Mouse (Mus musculus): ENCODE measurements at regions not wholly inside any gene's neighbourhood (a gene's known extent, or its start where the extent isn't known, plus 50 kb on each side); places are given as distances from the start of the nearest gene placed in this dataset.
A peak's percentile ranks its signal among the peaks of the same experiment; 100 is the strongest.

GRCm38 (mm10) chr9:35342436-35342835, 74.8 kb downstream of the Rpusd4 start:
- Histone ChIP-seq H3K9ac (ENCODE audit: insufficient read depth, low read depth, low read length, poor library complexity, severe bottlenecking) (no peak overlapping the region), H3K27ac (ENCODE audit: insufficient read depth, low read depth, low read length, poor library complexity, severe bottlenecking) (no peak overlapping the region), H3K36me3 (ENCODE audit: control insufficient read depth, insufficient read depth, low read length, poor library complexity, severe bottlenecking) (no peaks in the 10 kb centered on the region), H3K4me3 (ENCODE audit: insufficient read depth in 1 of 2, low read depth in 1 of 2, low read length in 2 of 2, poor library complexity in 1 of 2, severe bottlenecking in 1 of 2) (no peak overlapping the region), H3K9me3 (ENCODE audit: control insufficient read depth, insufficient read depth, low read depth, low read length) (no peaks in the 10 kb centered on the region), H3K4me1 (ENCODE audit: control insufficient read depth in 2 of 2, insufficient read depth in 2 of 2, low read length in 2 of 2, poor library complexity in 1 of 2) (peaks cover 0 to 4% of the 10 kb centered on the region in 2 experiments; a peak in 1 of 4 replicates)
- in situ Hi-C loops (cut with MboI; ENCODE audit: low sequenced_read_pairs in 2 of 2, unreplicated experiment in 2 of 2), result no loop called here
- TF ChIP-seq MAFK (IDR thresholded peaks at IDR 0.05; ENCODE audit: insufficient read depth, low read depth, low read length) (no peak), HCFC1 (IDR thresholded peaks at IDR 0.05; ENCODE audit: borderline replicate concordance, insufficient read depth, low read length) (no peak), ZC3H11A (IDR thresholded peaks at IDR 0.05; ENCODE audit: borderline replicate concordance, low read depth, low read length) (no peak), ZNF384 (IDR thresholded peaks at IDR 0.05; ENCODE audit: low read depth, low read length) (no peak), CHD2 (IDR thresholded peaks at IDR 0.05; ENCODE audit: low read depth, low read length) (no peak)
- DNase-seq (ENCODE audit: low read depth, low spot score), result peak; percentile 25

DNA sequence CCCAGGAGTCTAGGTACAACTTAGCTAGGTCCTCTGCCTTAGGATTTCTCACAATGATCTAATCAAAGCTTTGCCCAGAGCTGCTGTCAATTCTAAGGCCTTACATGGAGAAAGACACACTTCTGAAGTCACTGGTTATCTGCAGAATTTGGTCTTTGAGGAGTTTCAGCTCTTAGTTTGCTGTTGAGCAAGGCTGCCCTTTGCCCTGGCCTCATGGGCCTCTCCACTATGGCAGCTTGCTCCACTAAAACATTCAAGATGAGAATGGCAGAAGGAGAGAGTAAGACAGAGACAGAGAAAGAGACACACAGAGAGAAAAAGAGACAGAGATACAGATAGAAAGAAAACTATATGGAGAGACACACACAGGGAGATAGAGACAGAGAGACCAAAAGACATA, 75.7 kb downstream of the Rpusd4 start:
- no peak for DNase-seq (ENCODE audit: low read depth, low spot score)
- no peaks in the 10 kb centered on the region for H3K36me3 ChIP-seq (ENCODE audit: control insufficient read depth, insufficient read depth, low read length, poor library complexity, severe bottlenecking)
- no peak for TF ChIP-seq CHD2 (IDR thresholded peaks at IDR 0.05; ENCODE audit: low read depth, low read length)
- no peak for TF ChIP-seq MAFK (IDR thresholded peaks at IDR 0.05; ENCODE audit: insufficient read depth, low read depth, low read length)
- no peak for TF ChIP-seq ZC3H11A (IDR thresholded peaks at IDR 0.05; ENCODE audit: borderline replicate concordance, low read depth, low read length)
- TF ChIP-seq ZNF384 (IDR thresholded peaks at IDR 0.05; ENCODE audit: low read depth, low read length), result no peak
- no peak for TF ChIP-seq HCFC1 (IDR thresholded peaks at IDR 0.05; ENCODE audit: borderline replicate concordance, insufficient read depth, low read length)
- H3K9ac ChIP-seq (ENCODE audit: insufficient read depth, low read depth, low read length, poor library complexity, severe bottlenecking), result no peak overlapping the region
- H3K4me1 ChIP-seq (ENCODE audit: control insufficient read depth in 2 of 2, insufficient read depth in 2 of 2, low read length in 2 of 2, poor library complexity in 1 of 2), result peaks cover 0 to 4% of the 10 kb centered on the region in 2 experiments; a peak in 1 of 4 replicates
- in situ Hi-C loops (cut with MboI; ENCODE audit: low sequenced_read_pairs in 2 of 2, unreplicated experiment in 2 of 2), result no loop called here
- H3K27ac ChIP-seq (ENCODE audit: insufficient read depth, low read depth, low read length, poor library complexity, severe bottlenecking), result no peak overlapping the region
- no peak overlapping the region for H3K4me3 ChIP-seq (ENCODE audit: insufficient read depth in 1 of 2, low read depth in 1 of 2, low read length in 2 of 2, poor library complexity in 1 of 2, severe bottlenecking in 1 of 2)
- H3K9me3 ChIP-seq (ENCODE audit: control insufficient read depth, insufficient read depth, low read depth, low read length), result no peaks in the 10 kb centered on the region

- in situ Hi-C loops (cut with MboI; ENCODE audit: low sequenced_read_pairs in 2 of 2, unreplicated experiment in 2 of 2), result no loop called here
- Histone ChIP-seq H3K4me1 (ENCODE audit: control insufficient read depth in 2 of 2, insufficient read depth in 2 of 2, low read length in 2 of 2, poor library complexity in 1 of 2) (peaks cover 0 to 4% of the 10 kb centered on the region in 2 experiments; a peak in 1 of 4 replicates), H3K27ac (ENCODE audit: insufficient read depth, low read depth, low read length, poor library complexity, severe bottlenecking) (no peak overlapping the region), H3K4me3 (ENCODE audit: insufficient read depth in 1 of 2, low read depth in 1 of 2, low read length in 2 of 2, poor library complexity in 1 of 2, severe bottlenecking in 1 of 2) (no peak overlapping the region), H3K9ac (ENCODE audit: insufficient read depth, low read depth, low read length, poor library complexity, severe bottlenecking) (no peak overlapping the region), H3K9me3 (ENCODE audit: control insufficient read depth, insufficient read depth, low read depth, low read length) (no peaks in the 10 kb centered on the region), H3K36me3 (ENCODE audit: control insufficient read depth, insufficient read depth, low read length, poor library complexity, severe bottlenecking) (no peaks in the 10 kb centered on the region)
- no peak for TF ChIP-seq ZC3H11A (IDR thresholded peaks at IDR 0.05; ENCODE audit: borderline replicate concordance, low read depth, low read length)
- TF ChIP-seq CHD2 (IDR thresholded peaks at IDR 0.05; ENCODE audit: low read depth, low read length), result no peak
- no peak for TF ChIP-seq HCFC1 (IDR thresholded peaks at IDR 0.05; ENCODE audit: borderline replicate concordance, insufficient read depth, low read length)
- TF ChIP-seq ZNF384 (IDR thresholded peaks at IDR 0.05; ENCODE audit: low read depth, low read length), result no peak
- TF ChIP-seq MAFK (IDR thresholded peaks at IDR 0.05; ENCODE audit: insufficient read depth, low read depth, low read length), result no peak
- DNase-seq (ENCODE audit: low read depth, low spot score), result no peak
Observed at GRCm38 (mm10) chr9:35344374-35344773, 76.6 kb upstream of the Cdon start.

DNA sequence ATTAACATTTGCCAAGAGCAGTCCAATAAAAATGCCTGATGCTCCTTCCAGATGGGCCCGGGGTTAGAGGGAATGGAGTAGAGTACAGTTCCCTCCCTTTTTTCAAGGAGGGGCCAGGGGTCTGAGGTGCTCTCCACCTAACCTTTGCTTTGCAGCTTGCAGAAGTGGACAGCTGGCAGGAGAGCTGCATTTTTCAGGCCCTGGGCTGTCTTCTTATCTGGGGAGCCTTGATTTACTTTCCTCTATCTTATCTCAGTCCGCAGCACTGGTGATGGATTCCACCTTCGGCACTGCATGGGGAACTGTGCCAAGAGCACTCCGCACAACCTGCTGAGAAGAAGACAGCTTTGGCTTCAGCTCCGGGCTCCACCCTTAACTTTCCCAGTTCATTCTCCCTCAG, 74.5 kb upstream of the Cdon start:
- Histone ChIP-seq H3K9me3 (ENCODE audit: control insufficient read depth, insufficient read depth, low read depth, low read length) (no peaks in the 10 kb centered on the region), H3K27ac (ENCODE audit: insufficient read depth, low read depth, low read length, poor library complexity, severe bottlenecking) (no peak overlapping the region), H3K4me1 (ENCODE audit: control insufficient read depth in 2 of 2, insufficient read depth in 2 of 2, low read length in 2 of 2, poor library complexity in 1 of 2) (peaks cover 0 to 4% of the 10 kb centered on the region in 2 experiments; a peak in 1 of 4 replicates), H3K4me3 (ENCODE audit: insufficient read depth in 1 of 2, low read depth in 1 of 2, low read length in 2 of 2, poor library complexity in 1 of 2, severe bottlenecking in 1 of 2) (no peak overlapping the region), H3K36me3 (ENCODE audit: control insufficient read depth, insufficient read depth, low read length, poor library complexity, severe bottlenecking) (no peaks in the 10 kb centered on the region), H3K9ac (ENCODE audit: insufficient read depth, low read depth, low read length, poor library complexity, severe bottlenecking) (no peak overlapping the region)
- TF ChIP-seq MAFK (IDR thresholded peaks at IDR 0.05; ENCODE audit: insufficient read depth, low read depth, low read length) (no peak), HCFC1 (IDR thresholded peaks at IDR 0.05; ENCODE audit: borderline replicate concordance, insufficient read depth, low read length) (no peak), ZNF384 (IDR thresholded peaks at IDR 0.05; ENCODE audit: low read depth, low read length) (no peak), ZC3H11A (IDR thresholded peaks at IDR 0.05; ENCODE audit: borderline replicate concordance, low read depth, low read length) (no peak), CHD2 (IDR thresholded peaks at IDR 0.05; ENCODE audit: low read depth, low read length) (no peak)
- in situ Hi-C loops (cut with MboI; ENCODE audit: low sequenced_read_pairs in 2 of 2, unreplicated experiment in 2 of 2), result no loop called here
- no peak for DNase-seq (ENCODE audit: low read depth, low spot score)

Data from ES-E14 (cell line).